Mouse (Mus musculus) testis, postnatal 10 days (tissue): ENCODE data around the gene Cacna2d2.

Experiments
- DNase-seq: peaks from one replicate; pipeline ENCODE4 v3.0.0; 2021; ENCODE audit warnings: low spot score

Gene Cacna2d2

DNA sequence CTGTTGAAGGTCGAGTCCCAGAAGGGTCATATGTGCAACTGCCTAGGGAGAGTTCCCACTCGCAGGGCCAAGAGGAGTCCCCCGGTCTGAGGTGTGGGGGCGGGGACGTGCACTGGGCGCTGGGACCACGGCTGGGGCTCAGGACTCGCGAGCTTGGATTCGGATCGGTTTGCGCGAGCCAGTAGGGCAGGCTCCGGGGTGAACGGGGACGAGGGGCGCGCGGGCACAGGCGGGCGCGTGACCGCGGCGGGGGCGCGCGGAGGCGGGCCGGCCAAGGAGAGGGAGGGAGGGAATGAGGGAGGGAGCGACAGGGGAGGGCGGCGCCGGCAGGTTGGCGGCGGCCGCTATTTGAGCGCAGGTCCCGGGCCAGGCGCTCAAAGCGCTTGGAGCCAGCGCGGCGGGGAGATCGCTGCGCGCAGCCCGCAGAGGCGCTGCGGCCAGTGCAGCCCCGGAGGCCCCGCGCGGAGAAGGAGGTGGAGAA is at the start of gene Cacna2d2:
Gene Cacna2d2 (plus strand): TSS at position 122 of the 481 bp plus-strand sequence.
- DNase-seq, result peak; percentile 61

DNA sequence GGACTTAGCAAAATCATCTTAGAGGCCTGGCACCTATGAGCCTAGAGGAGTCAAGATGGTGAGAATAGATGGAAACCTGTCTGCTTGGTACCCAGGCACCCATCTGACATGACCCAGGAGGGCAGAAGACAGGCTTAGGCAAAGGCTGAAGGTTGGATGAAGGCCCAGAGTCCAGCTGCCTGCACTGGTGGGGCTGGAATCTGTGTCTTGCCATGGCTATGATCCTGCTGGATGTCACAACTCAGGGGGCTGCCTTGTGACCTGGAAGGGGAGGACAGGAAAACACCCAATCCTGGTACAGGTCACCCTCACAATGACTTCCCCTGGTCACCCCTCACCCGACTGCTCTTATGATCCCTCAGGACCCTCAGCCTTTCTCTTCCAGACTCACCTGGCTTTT is 44.6 kb upstream of the Cacna2d2 start:
- DNase-seq, result no peak

DNA sequence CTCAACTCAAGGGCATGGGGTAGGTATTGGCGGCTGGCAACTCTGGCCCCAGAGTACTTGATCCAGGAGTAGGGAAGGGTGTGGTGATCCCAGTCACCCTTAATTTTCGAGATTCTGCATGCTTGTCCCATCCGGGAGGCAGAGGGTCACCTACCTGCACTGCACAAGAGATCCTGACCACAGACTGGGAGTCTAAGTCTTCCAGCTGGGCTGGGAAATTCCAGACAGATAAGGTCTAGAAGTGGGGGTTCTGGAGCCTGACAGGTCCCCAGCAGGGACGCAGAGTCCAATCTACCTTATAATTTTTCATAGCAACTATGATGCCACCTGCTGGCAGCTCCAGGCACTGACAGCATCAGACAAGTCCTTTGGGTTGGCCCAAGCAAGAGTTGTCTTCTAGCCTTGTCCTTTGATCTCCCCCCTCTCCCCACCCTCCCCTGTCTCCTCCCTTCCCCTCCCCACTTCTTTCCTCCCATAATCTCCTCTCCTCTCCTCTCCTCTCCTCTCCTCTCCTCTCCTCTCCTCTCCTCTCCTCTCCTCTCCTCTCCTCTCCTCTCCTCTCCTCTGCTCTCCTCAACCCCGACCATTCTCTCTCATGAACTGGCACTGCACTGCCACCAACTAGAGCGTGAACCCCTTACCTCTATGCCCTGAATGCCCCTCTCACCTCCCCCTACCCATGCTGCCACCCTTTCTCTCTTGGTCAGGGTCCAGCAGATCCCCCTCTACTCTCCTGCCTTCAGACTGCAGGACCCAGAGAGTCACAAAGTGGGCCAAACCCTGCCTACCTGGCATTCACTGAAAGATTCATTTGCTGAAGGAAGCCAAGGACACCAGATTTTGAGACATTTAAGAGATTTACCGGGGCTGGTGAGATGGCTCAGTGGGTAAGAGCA is 43.3 kb upstream of the Cacna2d2 start:
- peak; percentile 77 for DNase-seq

DNA sequence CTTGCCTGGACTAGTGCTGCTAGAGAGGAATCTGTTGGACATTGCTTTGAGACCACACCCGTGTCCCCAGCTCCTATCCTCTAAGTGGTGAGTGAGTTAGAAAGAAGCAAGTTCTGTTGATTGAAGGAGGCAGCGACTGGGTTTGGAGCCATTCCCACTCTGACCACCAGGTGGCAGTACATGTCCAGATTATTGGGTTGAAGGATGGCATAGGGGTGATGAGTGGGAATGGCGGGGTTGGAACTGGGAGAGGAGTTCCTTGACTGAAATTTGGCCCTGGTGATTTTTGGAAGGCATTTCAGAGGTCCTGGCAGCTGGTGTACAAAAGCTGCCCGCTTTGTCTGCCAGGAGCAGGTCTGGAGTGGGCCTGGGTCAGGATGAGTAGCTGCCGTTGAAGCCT is 41.8 kb upstream of the Cacna2d2 start:
- peak; percentile 92 for DNase-seq

DNA sequence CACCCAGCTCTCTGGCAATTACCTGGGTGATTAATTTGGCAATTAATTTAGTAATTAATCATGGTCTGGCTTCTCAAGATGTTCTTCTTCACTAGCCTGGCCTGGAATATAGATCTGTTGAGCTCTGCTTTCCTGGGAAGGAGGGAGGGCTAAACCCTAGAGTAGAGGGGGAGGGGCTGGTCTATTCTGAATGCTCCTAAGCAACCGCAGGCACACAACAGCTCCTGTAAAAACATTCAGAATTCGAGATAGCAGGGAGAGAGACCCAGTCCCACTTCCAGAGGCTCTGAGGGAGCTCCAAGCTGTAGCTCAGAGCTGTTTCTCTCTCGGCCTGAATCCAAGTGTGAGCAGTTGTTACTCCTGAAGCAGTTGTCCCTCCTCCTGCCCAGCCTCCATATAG is 38.4 kb upstream of the Cacna2d2 start:
- no peak for DNase-seq

DNA sequence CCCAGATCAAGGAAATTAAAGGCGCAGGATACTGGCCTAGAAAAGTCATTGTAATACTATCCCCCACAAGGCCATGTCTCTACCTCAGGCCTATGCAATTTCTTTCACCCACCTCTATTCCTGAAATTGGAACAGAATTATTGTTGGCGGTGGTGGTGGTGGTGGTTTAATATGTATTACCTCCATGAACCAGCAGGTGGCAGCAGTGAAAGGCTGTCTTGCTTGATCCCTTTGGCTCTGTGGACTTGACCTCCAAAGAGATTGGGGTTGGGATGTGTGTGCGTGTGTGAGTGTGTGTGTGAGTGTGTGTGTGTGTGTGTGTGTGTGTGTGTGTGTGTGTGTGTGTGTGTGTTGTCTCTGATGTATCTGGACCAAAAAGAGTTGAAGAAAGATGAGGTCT is 32.8 kb upstream of the Cacna2d2 start:
- peak; percentile 79 for DNase-seq

DNA sequence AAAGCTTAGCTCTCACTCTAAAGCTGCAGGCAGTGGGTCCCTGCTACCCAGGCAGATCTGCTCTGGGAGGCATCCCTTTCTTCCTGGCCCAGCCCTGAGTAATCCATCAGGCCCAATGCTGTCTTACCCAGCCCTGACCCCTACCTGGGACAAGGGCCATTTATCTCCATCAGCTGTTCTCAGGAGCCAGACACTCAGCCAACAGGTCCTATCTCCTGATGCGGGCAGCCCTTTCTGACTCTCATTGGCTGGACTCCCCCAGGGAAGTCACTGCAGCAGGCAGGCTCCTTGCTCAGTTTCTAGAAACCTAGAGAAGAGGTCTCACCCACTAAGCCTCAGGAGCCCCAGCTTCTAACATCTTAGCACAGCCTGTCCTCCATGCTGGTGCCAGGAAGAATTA is 31.1 kb upstream of the Cacna2d2 start:
- DNase-seq, result no peak

DNA sequence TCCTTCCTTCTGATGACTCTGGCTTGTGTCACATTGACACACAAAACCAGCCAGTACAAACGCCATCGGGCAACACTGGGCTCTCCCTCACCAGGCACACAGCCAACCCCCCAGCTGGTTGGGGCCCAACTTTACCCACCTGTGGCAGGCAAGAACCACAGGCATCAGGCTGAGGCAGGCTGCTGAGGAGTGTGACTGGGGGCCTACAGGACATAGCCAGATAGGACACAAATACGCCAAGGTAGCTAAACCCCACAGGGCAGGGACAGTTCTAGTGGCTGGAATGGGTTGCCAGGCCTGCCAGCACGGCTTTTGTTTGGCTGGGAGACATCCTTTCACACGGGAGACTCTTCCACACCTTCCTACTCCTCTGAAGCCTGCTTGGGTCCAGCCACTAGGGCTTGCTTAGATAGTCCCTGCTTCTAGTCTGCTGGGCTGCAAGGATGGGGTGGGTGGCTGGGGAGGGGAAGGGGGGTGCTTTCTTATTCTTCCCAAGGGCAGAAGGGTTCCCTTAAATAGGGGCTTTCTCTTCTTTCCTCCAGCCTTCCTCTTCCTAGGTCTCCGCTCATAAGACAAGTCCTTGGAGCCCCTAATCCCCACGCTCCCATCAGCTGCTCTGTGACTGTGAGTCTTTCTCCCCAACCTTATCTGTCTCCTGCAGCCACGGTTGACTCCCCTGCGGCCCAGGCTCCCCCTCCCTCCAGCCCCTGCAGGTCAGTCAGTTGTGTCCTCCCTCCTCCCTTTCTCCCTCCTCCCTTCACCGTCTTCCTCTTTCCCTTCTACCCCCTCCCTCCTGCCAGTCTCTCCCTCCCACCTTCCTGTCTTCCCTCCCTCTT is 29.9 kb upstream of the Cacna2d2 start:
- DNase-seq, result no peak

DNA sequence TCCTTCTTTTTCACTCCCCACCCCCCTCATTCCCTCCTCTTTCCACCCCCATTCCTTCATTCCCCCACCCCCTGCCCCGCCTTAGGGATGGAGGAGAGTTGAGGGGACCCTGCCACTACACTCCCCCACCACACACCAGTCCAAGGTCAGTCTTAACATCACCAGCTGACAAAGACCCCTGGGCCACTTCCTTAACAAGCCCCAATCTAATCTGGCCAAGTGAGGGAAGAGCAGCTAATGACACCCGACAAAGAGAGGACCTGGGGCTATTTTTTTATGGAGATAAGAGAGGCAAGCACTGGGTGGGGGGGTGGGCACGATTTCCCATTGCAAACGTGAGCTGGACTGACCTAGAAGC is 29.3 kb upstream of the Cacna2d2 start:
- DNase-seq, result no peak

DNA sequence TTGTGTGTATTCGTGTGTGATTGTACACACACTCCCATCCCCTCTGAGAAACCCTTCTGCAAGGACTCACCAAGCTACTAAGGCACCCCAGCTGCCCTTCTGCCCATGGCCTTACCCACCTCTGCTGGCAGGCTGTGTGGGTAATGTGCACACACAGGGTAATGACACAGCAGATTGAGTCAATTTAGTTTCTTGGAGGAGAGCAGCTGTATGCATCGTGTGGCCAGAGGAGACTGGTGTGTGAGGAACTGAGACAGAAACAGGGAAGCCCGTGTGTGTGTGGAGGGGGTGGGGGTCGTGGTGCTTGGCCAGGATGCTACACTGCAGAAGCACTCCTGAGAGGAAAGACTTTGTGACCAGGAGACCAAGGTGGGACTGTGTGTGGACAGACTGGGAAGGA is 27.0 kb upstream of the Cacna2d2 start:
- DNase-seq, result no peak

DNA sequence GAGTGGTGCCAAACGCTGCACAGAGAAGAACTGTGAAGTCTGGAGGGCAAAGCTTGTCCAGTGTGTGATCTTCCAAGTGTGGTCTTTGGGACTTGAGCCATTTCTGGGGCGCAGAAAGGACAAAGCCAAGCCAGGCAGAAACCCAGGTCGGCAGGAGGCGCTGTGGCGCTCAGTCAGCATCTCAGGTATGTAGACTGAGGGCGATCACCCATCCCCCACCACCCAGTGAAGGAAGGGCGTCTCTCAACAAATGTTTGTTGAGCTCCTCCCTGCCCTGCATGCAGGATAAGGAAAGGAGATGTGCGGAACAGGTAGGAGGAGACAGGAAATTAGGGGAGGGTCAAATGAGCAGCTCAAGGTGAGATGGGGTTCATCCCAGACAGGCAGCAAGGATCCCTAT is 24.8 kb upstream of the Cacna2d2 start:
- DNase-seq, result peak; percentile 62

DNA sequence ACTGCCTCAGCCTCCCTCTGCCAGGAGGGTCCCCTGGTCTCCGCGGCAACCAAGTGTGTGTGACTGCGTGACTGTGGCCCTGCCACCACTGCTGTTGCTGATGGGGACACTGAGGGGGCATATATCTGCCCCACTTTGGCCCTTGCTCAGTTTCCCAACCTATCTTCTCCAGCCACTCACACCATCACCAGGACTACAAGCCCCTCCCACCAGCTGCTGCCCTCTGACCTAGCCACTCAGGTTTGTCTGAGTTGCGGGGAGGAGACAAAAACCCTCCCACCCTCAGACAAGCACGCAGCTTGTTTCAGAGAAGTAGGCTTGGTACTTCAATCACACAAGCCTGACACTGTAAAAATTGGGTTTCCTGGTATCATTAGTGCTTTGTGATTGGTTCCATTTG is 24.0 kb upstream of the Cacna2d2 start:
- DNase-seq, result no peak

DNA sequence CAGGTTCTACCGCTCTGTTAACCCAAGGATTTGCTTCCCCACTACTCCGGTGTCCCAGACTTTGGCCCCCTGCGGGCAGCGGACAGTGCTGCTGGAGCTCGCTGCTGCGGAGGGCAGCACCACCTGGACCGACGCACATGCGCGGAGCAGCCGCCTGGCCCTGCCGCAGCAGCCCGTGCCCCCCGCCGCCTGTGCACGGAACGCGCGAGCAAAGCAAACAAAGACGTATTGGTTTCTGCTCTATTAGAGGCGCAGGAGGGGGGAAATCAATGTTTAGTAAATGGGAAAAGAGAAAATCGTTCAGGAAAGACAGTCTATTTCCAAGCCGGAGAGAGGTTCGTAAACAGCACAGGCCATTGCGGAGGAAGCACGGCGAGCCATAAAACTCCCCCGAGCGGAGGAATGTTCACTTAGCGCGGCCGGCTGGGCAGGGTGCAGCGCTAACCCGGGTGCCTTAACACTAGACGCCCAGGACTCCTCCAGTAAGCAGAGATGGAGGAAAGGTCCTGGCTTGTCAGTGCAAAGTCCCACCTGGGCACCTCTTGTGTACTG is 21.4 kb upstream of the Cacna2d2 start:
- no peak for DNase-seq

DNA sequence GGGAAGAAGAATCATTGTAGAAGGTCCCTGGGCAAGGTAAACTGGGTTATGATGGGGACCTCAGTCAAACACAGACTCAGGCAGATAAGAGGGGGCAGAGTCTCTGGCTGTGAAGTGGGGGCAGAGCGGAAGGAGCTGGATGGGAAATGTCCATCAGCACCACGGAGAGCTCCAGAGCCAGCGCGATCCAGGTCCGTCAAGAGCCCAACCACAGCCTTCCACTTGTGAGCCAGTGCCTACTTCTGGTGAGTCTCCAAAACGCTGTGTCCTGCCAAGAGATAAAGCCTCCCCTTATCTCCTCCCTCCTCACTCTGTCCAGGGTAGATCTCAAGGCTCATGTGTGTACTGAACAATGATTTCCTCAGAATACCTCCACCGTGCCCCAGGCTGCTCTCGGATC is 17.7 kb upstream of the Cacna2d2 start:
- DNase-seq, result peak; percentile 79

DNA sequence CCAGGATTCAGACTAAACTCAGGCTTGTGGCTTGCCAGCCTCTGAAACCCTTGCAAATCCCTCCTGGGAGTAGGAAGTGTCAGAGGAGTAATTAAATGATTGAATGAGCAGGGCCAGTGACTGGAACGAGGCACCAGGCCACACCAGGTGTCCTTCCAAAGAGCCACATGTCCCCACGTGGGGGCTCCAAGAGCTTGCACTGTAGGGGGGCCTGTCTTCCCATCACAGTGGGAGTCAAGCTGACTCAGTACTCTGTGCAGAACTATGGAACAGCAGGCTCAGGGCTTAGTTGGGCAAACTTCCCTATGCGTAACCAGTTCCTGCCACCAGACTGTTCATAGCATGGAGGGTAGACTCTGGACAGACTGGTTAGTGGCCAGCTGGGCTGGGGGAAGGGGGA is 15.0 kb upstream of the Cacna2d2 start:
- DNase-seq, result no peak

DNA sequence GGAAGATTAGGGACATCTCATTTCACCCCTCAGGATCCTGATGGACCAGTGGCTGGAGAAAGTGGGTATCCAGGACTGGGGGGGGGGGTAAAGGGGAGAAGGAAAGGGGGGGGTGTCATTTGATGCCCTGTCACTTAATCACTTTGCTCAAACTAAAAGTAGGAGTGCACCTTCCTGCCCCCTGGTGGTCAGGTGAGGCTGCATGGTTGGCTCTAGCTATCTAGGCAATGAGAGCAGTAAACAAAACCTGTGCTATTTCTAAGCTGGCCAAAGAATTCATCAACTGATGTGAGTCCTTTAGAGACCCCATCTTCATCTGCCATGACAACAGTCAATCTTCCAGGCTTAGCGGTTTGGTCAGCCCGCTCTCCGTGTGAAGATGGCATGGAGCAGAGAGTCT is 12.7 kb upstream of the Cacna2d2 start:
- DNase-seq, result no peak

DNA sequence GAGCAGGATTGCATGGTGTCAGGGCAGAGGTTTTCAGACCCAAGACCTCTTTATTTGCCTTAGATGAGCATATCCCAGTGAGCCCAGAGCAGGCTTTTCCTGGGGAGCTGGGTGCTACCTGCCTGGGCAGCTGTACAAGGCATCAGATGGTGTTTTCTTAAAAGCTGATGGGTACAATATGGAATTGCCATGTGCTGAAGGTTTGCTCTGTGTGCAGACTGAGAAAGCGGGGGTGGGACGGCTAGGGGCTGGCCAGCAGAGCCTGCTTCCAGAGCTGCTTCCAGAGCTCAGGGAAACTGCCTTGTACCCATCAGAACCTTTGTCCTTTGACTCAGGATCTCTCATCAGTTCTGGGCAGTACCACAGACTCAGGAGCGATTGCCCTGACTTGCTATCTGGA is 11.7 kb upstream of the Cacna2d2 start:
- no peak for DNase-seq

DNA sequence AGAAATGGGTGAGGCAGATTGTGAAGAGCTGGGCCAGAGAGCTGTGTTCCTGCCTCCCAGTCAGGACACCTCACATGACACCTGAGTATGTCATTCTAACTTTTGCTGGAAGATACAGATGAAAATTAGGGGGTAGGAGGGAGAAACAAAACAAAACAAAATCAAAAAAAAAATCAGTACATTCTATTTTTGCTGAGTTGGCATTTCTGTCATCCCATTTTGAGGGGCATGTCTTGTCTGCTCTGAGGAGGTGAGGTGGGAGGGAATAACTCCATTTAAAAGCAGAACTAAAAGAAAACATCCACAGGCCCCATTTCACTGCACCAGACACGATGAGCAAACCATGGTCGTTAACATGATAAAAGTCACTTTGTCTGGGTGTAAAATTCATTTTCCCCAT is 11.1 kb upstream of the Cacna2d2 start:
- DNase-seq, result no peak

DNA sequence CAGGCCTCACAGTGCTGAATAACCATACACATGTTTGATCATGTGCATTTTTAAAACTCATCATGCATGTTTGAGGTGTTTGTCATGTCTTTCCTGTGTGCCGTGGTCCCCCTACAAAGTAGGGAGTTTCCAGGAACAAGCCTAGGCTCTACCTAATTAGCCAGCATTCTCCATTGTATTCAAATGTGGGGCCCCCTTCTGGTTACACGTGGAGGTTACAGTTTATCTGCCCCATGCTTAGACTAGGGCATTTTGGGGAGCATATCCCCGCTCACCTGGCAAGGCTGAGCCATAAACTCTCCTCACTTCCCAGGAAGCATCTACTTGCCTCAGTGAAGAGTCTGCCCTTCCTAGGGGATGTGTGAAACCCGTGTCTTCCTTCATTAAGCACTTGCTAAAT is 3.0 kb upstream of the Cacna2d2 start:
- DNase-seq, result no peak

DNA sequence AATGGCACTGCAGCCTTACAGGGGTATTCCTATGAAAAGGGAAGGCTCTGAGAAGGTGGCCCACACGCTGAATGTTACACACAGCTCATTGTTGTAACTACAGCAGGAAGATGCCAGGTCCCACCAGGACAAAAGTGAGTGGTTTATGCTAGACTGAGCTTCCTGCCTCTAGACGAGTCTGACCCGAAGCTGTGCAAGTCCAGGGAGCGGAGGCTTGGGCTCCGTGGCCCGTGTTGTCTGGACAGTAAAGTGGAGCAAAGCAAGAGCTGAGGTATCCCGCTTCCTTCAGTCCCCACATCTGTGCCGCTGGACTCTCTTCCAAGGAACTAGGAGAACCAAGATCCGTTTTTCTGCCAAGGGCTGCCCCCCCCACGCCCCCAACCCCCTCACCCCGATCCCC is 444 bp upstream of the Cacna2d2 start:
- DNase-seq, result no peak

DNA sequence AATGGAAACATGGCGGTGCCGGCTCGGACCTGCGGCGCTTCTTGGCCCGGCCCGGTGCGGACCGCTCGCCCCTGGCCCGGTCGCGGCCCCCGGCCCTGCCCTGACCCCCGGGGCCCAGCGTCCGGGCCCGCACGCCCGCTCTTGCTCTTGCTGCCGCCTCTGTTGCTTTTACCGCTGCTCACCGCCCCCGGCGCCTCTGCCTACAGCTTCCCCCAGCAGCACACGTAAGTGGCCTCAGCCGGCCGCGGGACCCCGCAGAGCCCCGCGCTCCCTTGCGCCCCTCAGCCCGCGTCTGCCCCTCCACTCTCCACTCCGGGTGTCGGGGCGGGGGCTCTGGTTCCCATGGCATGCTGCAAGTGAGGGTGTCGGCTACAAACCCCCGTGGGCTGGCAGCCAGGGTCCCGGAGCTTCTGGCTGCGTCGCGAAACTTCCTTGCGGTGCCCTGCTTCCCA is 674 bp downstream of the Cacna2d2 start:
- peak; percentile 46 for DNase-seq

DNA sequence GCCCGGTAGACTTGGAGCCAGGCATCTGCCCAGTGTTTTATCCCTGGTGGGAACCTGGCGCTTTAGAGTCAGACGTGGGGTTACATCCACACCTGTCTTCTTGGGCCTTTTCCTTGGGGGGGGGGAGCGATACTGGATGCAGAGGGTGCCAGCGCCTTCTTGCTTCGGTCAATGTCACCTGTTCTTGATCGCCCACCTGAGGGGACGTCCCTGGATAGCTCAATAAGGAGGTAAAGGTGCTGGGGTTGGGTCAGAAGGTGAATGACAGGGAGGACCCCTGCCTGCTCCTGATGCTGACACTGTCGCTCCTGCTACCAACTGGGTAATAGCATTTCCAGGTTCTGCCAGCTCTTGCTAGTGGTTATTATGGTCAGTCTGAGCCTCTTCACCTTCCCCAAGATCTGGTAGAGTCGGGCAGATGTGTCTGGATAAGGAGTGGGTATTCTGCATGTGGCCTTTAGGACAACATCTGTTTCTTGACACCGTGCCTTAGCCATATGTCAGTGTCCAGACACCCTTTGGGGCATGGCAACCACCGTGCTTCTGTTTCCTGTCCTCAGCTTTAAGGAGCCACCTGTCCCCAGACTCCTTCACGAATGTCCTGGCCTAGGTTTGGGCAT is 1.4 kb downstream of the Cacna2d2 start:
- no peak for DNase-seq
